Mouse (Mus musculus) layer of hippocampus, adult 18-20 months (tissue): ENCODE results near the gene Prdx2. TPM values are rescaled to one million over a fixed set of nuclear protein-coding genes. Genes with fewer than 3 reads are reported as not detected.
A peak's percentile ranks its signal among the peaks of the same experiment; 100 is the strongest.

ENCODE experiments used
- DNase-seq, 2 experiments: peaks; one replicate each; pipeline ENCODE4 v3.0.0; 2022; ENCODE audit warnings: low spot score in 2 of 2
- total RNA-seq, 2 experiments: library from RNA; stranded (reverse); gene quantifications; 2 replicates each; pipeline ENCODE4 v1.2.3; 2021

The Prdx2 gene
- total RNA-seq, 2 experiments from 2014 or later, result 319 to 358 TPM

DNA sequence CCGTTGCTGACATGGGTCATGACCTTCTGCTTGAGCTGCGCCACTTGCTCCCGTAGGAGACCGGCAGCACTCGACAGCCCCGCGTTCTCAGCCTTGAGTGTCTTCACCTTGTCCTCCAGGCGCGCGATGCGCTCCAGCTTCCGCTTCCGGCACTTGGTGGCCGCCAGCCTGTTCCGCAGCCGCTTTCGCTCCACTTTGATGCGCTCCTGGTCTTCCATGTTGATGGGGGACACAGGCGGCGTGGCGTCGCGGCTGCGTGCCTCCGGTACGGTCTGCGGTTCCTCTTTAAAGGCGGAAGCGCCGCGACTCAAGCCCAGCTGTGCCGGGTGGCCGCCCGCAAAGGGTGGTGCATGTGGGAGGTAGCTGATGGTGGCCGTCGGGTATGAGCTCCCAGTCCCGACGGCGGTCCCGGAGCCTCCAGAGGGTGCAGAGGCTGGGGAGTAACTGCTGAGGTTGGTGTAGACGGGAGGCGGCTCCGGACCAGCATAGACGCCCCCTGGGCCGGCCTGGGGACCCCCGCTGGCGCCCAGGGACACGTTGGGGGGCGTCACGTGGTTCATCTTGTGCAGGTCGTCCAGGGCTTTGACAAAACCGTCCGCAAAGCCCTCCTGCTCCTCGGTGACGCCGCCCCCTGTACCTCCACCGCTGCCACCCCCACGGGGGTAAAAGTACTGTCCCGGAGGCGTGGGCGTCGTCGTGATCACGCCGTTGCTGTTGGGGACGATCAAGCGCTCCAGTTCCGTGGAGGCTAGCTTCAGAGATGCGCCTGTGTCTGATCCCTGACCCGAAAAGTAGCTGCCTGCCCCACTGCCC is 8.3 kb downstream of the Prdx2 start:
- peak; percentile 51 to 74 for DNase-seq

DNA sequence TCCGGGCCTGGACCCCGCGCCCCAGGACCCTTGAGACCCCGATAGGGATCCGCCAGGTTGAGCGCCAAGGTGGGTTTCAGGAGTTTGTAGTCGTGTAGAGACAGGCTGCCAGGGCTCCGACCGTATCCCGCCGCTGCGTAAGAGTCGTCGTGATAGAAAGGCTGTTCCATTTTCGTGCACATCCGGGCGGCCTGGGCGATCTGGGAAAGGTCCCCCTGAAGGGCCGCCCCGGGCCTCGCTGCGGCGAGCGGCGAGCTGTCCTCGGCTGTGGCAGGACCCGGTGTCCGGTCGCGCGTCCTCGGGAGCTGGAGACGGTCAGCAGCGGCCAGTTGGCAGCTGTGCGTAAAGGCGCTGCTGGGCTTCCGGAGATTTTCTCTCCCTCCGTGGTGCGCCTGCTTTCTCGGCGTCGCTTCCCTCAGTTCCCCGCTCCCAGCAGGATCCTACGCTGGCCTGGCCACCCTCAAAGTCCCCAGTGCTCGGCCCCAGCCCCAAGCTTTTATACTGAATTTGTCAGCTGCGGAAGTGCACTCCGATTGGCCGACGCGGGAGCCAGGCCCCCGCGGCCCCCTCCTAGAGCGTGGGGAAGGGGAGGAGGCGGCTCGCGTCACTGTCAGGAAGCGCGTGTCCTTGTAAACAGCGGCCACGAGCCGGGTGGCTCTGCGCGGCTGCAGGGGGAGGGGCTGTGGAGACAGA is 9.0 kb downstream of the Prdx2 start, which contains the start of gene Junb:
Gene Junb, minus strand, starts transcription at position 471 of the 693 bp plus-strand sequence.
- DNase-seq, result peak; percentile 96 to 97

DNA sequence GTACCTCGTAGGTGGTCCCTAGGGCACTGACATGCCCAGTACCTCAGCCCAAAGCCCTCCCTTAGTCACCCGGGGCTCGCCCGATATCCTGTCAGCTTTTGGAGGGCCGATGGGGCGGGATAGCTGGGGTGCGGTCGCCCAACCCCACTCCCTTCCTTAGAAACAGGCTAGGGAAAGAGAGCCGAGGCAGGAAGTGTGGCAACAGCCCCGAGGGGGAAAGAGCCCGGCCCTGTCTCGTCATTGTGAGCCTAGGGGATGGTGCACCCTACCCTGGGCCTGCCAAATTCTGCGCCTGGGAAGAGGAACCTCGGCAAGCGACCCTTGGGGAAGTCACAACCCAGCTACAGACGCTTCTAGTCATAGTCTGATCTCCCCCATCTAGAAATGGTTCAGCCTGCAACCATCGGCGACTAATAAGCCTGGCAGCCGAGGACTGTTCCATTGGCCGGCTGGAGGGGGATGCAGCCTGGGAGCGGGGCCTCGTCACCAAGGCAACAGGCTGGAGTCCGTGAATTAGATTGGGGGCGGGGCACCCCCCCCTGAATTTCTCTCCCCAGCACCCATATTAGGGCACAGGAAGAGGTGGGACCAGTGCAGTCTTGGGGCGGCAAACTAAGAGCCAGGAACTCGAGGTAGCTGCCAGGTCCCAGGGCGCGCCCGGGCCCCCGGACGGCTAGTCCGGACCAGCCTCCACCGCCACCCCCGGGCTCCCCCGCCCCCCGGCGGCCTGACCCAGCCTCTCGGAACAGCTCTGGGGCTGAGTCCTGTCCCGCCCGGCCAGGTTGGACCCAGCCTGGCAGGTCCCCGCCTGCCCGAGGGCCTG is 10.4 kb downstream of the Prdx2 start:
- DNase-seq, result peak; percentile 94 to 96

DNA sequence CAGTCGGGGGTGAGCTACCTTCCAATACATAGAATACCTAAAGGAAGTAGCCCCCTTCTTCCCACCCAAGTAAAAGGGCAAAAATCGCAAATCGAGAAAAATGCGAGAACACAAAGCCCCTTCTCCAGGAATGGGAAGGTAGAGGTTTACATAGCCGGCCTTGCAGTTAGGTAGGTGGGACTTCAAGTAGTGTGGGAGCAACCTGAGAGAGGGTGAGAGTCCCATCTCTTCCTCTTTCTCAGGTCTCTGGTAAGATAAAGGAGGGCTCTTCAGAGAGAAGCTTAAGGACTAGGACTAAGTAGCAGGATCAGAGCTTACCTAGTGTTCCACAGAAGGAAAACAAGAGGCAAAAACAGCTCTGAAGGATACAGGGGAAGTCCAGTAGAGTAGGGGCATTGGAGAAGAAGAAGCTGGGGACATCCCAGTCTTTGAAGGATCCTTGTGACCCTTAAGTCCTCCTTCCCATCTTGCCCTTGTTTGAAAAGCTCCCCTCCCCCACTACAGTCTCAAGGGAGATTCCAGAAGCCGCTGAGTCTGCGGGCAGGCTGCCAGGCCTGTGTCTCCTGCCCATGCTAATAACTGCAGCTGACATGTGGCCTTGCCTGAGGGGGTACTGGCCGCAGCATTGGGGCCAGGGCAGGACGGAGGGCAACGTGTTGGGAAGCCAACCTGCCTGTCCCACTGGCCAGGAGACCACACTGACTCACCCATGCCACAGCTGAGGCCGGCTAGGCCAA is 11.4 kb downstream of the Prdx2 start:
- DNase-seq, result no peak

GRCm38 (mm10) chr8:84981644-84982498 is 12.5 kb downstream of the Prdx2 start:
- no peak for DNase-seq

DNA sequence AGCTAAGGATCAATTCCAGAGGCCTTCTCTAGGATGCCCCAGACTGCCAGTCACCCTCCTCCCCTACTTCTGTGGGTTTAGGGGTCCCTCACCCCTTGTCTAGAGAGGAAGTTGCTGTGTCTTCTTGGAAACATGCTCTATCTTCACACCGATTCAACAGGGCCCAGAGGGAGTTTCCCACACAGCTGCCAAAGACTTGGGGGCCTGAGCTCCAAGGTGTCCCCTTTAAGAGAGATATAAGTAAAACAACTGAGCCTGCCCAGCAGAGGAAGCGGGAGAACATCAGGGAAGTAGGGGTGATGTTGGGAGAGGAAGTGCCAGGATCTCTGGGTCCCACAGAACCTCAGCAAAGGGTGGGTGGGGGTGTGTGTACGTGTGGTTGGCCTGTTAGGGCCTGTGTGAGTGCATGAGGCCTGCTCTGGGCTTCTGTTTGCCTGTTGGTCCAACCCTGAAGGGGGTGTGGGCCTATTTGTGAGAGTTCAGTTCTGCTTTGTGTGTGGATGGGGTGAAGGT is 13.2 kb downstream of the Prdx2 start:
- no peak for DNase-seq

- no peak for DNase-seq
Measured at GRCm38 (mm10) chr8:84984294-84985048, 15.1 kb downstream of the Prdx2 start.

GRCm38 (mm10) chr8:84985049-84985683 is 15.8 kb downstream of the Prdx2 start:
- DNase-seq, result peak in 1 of 2 experiments; percentile 54

GRCm38 (mm10) chr8:84985684-84986378 is 16.4 kb downstream of the Prdx2 start:
- DNase-seq, result peak; percentile 95 to 96

GRCm38 (mm10) chr8:84986379-84986945 is 17.1 kb downstream of the Prdx2 start:
- DNase-seq, result no peak

- DNase-seq, result no peak
Measured at GRCm38 (mm10) chr8:84987388-84987787, 18.0 kb downstream of the Prdx2 start.

DNA sequence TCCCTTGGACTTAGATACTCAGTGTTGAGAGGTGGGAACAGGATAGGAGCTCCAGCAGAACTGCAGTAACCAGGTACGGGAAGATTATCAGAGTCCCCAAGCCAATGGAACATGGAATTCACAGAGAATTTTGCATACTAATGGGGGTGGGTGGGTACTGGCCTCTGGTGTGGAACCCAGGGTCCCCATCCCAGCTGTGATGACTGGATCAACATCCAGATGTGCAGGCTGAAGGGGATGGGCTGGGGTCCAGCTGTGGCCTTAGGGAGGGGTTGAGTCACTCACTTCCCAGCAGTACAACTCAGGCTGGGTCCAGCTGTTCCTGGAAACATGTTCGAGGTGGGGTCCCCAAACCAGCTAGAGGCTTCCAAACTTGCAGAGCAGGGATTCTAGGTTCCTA is 18.5 kb downstream of the Prdx2 start:
- DNase-seq, result no peak

- DNase-seq, result no peak
Measured at GRCm38 (mm10) chr8:84989311-84989731, 19.9 kb downstream of the Prdx2 start.

GRCm38 (mm10) chr8:84989810-84990209 is 20.4 kb downstream of the Prdx2 start:
- peak; percentile 77 to 90 for DNase-seq

DNA sequence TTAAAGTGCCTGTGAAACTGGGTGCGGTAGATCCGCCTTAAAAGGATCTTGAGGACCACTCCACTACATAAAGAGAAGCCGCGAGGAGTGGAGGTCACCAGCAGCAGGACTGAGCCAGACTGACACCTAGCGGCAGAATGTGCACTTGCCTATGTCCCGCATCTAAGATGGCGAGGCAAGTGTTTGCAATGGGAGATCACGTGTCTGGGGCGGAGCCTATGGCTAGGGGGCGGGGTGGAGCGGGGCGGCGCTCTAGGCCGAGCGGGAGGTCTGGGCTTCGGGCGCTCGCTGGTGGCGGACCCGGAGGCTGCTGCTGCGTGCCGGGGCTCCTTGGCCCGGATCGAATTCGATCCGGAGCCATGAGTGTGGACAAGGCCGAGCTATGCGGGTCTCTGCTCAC is 21.0 kb downstream of the Prdx2 start, which contains the start of gene Hook2:
Gene Hook2, plus strand, starts transcription at position 255 of the 400 bp plus-strand sequence.
- DNase-seq, result peak; percentile 94 to 99

- DNase-seq, result no peak
Measured at GRCm38 (mm10) chr8:84990836-84991235, 21.4 kb downstream of the Prdx2 start.

- DNase-seq, result no peak
Measured at GRCm38 (mm10) chr8:84994375-84994774, 25.0 kb downstream of the Prdx2 start.
